Mouse (Mus musculus) gastrocnemius, adult 2 months (tissue): Measurements from ENCODE around the gene Aldh3b2. TPM values are rescaled to one million over a fixed set of nuclear protein-coding genes. Genes with fewer than 3 reads are reported as not detected.
A peak's percentile ranks its signal among the peaks of the same experiment; 100 is the strongest.

Experiments used
- DNase-seq: peaks from one replicate; pipeline ENCODE4 v3.0.0; 2022
- H3K27ac ChIP-seq: fragments of 200-600 bp; 2 replicates; pipeline ENCODE4 v1.8.1; 2022; ENCODE audit warnings: mild to moderate bottlenecking
- H3K4me3 ChIP-seq: fragments of 200-600 bp; 2 replicates; pipeline ENCODE4 v1.8.1; 2022; ENCODE audit warnings: mild to moderate bottlenecking, moderate library complexity
- CTCF ChIP-seq: fragments of 200-600 bp; IDR thresholded peaks from 2 replicates; pipeline ENCODE4 v1.8.1; 2022; ENCODE audit warnings: antibody characterized with exemption, mild to moderate bottlenecking, moderate library complexity
- intact Hi-C: fragments of 180-260 bp; cut with DNase I; formaldehyde crosslinking; loops from one replicate; pipeline ENCODE4 v1.15.1; 2025
- total RNA-seq, 2 experiments: library from RNA; stranded (reverse); gene quantifications; 2 replicates each; pipeline ENCODE4 v1.2.3; 2021

Gene Aldh3b2
- total RNA-seq, 2 experiments from 2014 or later, result 0.11 to 0.15 TPM

- DNase-seq, result peak; percentile 26
- TF ChIP-seq CTCF, result no peak
- intact Hi-C loops, result no loop called here
- H3K4me3 ChIP-seq, result no peak overlapping the region
- H3K27ac ChIP-seq, result no peak overlapping the region; the same call in 1 of the 2 replicates
Observed at GRCm38 (mm10) chr19:3931716-3932115, 40.4 kb upstream of the Aldh3b2 start.

DNA sequence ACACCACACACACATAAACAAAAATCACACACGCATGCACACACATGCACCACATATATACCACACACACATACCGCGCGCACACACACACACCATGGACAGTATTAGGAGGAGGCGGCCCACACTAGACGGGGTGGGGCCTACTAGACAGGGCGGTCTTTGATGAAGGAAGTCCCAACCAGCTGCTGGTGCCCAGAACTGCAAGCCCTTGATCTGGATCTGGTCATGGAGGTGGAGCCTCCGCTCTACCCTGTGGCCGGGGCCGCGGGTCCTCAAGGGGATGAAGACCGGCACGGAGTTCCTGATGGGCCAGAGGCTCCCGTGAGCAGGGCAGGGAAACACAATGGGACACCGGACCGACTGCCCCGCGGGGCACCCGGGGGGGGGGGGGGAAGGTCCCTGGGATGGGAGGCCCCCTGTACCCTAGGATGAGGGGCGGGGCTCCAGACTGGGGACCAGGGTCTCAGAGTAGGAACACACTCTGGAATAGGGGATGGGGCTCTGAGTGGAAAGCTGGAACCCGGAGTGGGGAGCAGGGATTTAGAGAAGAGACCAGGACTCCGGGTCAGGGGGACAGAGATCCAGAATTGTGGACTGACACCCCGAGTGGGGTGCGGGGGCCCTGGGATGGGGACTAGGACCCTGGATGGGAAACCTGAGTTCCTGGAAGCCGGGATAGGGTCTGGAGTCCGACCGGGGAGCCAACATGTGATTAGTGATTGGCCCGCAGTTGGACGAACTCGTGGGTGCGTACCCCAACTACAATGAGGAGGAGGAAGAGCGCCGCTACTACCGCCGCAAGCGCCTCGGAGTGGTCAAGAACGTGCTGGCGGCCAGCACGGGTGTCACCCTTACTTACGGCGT, 36.9 kb upstream of the Aldh3b2 start, which contains the start of gene Unc93b1:
Gene Unc93b1, plus strand, starts transcription at position 155 of the 864 bp plus-strand sequence.
- peak within 1 kb of the TSS; percentile 80 for H3K27ac ChIP-seq
- intact Hi-C loops, result no loop called here
- DNase-seq, result peak; percentile 78
- peak within 1 kb of the TSS; percentile 89 for H3K4me3 ChIP-seq
- TF ChIP-seq CTCF, result no peak

DNA sequence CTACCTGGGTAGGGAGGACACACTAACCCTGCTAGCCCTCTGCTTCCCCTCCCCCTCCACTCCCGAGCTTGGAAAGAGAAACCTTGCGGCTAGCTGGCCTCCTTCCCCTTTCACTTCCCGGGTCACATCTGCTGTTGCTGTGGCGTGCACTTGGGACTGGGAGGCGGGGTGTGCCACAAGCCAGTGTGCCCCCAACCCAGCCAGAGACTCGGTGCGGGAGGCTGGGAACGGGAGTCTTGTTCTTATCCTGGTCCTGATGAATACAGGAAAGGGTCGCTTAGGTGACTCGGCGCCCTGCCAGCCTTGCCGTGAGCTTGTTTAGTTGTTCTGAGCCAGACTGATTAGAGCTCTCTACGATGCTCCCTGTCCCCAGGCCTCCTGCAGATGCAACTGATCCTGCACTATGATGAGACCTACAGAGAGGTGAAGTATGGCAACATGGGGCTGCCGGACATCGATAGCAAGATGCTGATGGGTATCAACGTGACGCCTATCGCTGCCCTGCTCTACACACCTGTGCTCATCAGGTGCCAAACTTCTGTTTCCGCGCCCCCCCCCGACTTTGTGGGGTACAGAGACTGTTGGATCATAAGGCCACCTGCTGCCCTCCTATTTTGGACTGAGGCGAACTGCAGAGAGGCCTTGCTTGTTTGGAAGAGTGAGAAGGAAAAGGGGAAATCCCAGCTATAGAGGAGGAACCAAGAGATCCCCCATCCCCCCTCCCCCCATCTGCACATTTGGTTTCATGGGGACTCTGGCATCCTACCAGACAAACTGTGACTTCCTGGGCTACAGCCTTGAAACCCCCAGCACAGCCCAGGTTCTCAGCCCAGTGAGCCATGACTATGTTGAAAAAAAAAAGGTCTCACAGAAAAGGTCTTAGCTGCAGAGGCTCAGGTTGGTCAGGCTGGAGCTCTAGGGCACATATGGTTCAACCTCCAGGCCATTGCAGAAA, 36.0 kb upstream of the Aldh3b2 start:
- no peak for TF ChIP-seq CTCF
- Histone ChIP-seq H3K27ac (peak overlapping the region; percentile 80), H3K4me3 (peak overlapping the region; percentile 89)
- DNase-seq, result peak; percentile 76
- intact Hi-C loops, result no loop called here

DNA sequence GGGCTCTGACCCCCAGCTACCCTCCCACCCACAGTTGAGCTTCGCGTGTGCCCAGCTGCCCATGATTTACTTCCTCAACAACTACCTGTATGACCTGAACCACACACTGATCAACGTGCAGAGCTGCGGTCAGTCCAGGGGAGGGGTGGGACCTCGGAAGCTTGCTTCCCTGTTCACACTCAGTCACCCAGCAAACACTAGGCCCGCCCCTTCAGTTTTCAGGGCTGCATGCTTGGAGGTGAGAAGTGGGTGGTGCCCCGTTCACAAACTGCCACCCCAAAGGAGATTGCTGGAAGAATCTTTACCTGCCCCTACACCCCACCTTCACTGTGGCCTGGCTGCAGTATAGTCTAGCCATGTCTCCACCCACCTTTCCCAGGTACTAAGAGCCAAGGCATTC, 29.8 kb upstream of the Aldh3b2 start:
- Histone ChIP-seq H3K27ac (no peak overlapping the region), H3K4me3 (no peak overlapping the region)
- no peak for TF ChIP-seq CTCF
- no peak for DNase-seq
- intact Hi-C loops, result no loop called here

DNA sequence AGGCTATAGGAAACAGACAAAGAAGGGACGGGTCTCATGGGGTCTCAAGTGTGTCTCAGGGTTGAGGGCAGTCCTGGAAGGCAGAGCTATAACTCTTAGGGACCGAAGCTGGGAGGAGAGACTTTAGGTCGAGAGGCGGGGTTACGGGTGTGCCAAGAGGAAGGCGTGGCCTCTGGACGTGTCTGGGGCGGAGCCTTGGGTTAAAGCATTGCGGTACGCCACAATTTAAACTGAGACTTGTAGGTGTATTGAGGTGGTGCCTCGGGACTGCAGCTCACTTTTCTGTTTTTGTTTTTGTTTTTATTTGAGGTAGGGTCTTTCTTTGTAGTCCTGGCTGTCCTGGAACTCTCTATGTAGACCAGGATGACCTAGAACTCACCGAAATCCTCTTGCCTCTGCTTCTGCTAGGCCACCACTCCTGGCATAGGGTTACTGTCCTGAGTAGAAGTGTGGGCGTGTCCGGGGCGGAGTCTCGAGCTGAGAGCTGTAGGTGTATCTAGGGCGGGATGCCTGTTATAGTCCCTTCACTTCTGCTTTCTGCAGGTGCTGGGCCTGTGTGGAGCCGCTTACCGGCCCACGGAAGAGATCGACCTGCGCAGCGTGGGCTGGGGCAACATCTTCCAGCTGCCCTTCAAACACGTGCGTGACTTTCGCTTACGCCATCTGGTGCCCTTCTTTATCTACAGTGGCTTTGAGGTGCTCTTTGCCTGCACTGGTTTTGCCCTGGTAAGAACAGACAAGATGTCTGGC, 29.0 kb upstream of the Aldh3b2 start:
- no peak for TF ChIP-seq CTCF
- intact Hi-C loops, result no loop called here
- Histone ChIP-seq H3K4me3 (no peak overlapping the region), H3K27ac (no peak overlapping the region)
- no peak for DNase-seq

DNA sequence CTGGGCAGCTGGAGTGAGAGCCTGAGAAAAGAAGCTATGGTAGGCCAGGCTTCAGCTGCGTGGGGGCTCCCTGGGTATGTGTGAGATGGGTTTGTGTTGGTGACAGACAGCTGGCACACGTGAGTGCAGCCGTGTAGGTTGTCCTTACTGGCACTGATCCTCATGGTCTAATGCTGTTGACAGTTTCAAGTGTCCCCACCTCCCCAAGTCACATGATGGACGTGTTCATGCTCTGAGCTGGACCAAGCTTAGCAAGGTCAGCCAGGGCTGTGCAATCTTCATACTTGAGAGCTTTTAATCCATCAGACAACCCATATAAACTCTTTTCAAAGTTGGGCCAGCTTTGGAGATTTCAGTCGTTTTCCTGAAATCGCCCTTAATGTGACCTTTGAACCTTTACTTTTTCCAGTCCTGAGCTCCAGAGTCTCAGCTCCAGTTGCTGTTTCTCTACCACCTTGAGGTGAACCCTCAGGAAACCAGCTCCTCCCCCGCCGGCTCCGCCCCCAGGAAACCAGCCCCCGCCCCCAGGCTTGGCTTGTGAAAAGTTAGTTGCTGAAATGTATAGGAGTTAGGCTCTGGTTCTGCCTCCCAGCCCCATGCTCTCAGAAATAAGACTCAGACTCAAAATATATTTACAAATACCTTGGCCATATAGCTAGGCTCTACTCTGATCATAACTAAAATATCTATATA, 26.1 kb upstream of the Aldh3b2 start:
- no peak for TF ChIP-seq CTCF
- Histone ChIP-seq H3K27ac (no peak overlapping the region), H3K4me3 (no peak overlapping the region)
- DNase-seq, result peak; percentile 15
- intact Hi-C loops, result loop anchor here (2.0 kb wide), 3 partner anchors 35 to 105 kb away; partner anchors contain the start of gene Ndufv1

GRCm38 (mm10) chr19:3946715-3947114, 25.4 kb upstream of the Aldh3b2 start:
- no peak overlapping the region for H3K4me3 ChIP-seq
- DNase-seq, result peak; percentile 72
- intact Hi-C loops, result loop anchor here (2.0 kb wide), 3 partner anchors 34 to 104 kb away; partner anchors contain the start of gene Ndufv1
- no peak overlapping the region for H3K27ac ChIP-seq
- no peak; the same call in none of the 2 replicates for TF ChIP-seq CTCF

DNA sequence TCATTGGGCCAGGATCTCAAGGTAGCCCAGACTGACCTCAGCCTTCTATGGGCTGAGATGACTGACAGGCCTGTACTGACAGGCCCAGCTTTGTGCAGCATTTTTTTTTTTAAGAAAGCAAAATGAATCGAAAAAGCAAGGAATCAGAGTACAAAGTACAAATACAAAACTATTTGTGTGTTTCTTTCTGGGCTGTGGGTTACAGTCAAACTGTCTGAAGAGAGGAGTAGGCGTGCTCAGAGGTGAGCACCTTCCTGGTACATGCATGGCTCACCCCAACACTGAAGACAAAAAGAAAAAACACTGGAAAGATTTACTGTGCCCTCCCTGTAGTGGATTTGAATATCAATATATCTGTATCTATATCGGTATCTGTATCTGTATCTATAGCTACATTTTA, 24.3 kb upstream of the Aldh3b2 start:
- no peak for DNase-seq
- TF ChIP-seq CTCF, result no peak
- Histone ChIP-seq H3K27ac (no peak overlapping the region), H3K4me3 (no peak overlapping the region)
- intact Hi-C loops, result loop anchor here (2.0 kb wide), 3 partner anchors 33 to 103 kb away; partner anchors contain the start of gene Ndufv1

GRCm38 (mm10) chr19:3948546-3948945, 23.6 kb upstream of the Aldh3b2 start:
- peak; percentile 13 for DNase-seq
- Histone ChIP-seq H3K4me3 (no peak overlapping the region), H3K27ac (no peak overlapping the region)
- no peak for TF ChIP-seq CTCF
- intact Hi-C loops, result no loop called here

DNA sequence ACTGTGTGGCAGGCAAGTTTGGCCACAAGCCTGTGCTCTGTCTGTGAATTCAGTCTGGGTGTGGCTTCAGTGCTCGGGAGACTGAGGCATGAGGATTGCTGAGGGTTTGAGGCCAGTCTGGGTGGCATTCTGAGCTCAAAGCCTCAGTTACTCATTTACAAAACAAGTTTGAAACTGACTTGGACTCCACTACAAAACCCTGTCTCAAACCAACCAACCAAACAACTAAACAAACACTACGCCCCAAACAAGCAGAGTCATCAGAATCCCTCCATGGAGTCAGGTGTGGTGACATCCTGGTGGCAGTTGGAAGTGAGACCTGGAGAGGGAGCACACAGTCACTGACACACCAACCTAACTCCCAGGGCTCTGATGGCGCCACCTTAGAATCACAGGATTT, 21.8 kb upstream of the Aldh3b2 start:
- intact Hi-C loops, result no loop called here
- Histone ChIP-seq H3K27ac (no peak overlapping the region), H3K4me3 (no peak overlapping the region)
- TF ChIP-seq CTCF, result no peak
- peak; percentile 7 for DNase-seq

- TF ChIP-seq CTCF, result no peak
- no peak overlapping the region for H3K4me3 ChIP-seq
- no peak overlapping the region for H3K27ac ChIP-seq
- DNase-seq, result peak; percentile 1
- intact Hi-C loops, result no loop called here
Observed at GRCm38 (mm10) chr19:3951461-3951860, 20.7 kb upstream of the Aldh3b2 start.
